Mouse (Mus musculus): ENCODE results near the gene Eipr1.
A peak's percentile ranks its signal among the peaks of the same experiment; 100 is the strongest.

Gene Eipr1

DNA sequence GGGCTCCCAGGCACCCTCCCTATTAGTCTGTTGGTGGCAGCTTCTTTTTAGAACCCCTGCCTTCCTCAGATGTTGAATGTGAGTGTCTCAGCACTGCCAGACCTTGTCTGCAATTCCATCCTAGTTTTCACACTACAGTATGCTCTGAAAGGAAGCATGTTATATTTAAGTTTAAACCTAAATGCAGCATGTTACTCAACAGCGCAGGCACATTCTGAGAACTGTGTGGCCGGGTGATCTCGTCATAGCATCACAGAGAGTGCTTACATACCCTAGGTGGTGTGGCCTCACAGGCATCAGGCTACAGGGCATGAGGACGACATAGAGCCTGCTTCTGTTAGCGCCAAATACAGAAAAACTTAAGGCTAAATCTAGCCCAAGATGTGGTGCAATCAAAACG, 24.0 kb downstream of the Eipr1 start:
- DNase-seq = no peak

DNA sequence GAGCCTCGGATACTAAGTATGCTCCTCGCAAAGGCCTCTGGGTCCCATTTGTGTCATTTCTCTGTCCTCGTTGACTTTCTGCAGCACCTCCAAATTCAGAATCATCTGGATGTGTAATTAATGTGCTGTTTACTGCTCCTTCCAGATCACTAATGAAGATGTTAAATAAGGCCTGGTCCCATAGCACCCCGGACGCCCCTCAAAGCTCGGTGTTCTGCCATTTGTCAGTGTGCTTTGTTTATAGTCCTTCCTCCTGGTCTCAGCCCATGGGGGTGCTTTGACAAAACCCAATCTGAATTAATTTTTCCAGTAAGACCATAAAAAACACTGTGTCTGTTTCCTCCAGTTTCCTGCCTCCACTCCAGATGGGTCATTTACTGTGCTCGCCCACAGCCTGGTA, 28.6 kb downstream of the Eipr1 start:
- DNase-seq = no peak

DNA sequence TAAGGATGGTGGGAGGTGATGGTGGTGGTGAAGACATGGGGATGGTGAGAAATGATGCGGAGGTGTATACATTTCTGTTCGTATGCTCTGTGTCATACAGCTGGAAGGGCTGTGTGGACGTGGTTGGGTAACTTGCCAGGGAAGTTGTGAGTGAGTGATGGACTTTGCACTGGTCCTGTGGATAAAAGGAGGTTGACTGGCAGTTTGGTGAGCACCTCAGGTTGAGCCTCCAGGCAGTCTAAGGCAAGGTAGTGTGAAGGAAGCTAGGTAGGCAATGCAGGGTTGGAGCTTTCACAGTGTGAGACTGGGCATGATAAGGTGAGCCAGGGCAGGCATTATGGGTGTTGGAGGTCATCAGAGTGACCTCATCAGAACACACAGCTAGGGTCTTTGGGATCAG, 31.0 kb downstream of the Eipr1 start:
- peak; percentile 27 to 48 for DNase-seq

DNA sequence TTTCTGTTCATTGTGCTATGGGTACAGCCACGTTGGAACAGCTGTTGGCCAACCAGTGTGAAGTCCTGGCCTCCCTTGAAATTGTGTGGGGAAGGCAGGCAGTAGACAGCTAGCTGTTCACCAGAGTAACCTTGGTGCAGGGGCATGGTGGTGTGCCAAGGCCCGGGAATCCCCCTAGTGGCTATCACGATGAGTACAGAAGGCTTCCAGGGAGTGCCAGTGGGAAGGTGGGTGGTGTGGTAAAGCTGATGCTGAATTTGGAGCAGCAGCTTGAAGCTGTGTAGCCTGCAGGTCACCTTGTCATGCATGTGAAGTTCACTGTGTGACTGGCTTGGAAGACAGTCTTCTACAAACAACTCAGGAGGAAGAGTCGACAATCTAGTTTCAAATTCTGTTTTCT, 32.8 kb downstream of the Eipr1 start:
- peak; percentile 29 to 62 for DNase-seq

DNA sequence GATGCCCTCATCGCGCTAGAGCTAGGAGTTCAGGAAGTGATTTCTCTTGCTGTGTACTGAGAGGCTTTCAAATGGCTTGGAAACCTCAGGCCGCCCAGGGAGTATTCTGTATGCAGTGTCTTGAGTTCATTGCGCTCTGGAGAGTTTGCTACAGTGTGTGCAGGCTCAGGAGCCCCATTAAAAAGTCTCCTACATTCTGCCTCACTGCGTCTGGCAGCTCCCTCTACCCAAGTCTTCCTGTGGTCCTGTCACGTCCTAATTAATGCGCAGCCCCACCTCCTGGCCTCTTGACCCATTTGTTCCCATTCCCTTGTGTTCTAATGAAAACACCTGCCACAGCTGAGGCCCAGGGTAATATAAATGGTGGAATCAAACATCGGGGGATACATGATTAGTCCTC, 33.3 kb downstream of the Eipr1 start:
- no peak for DNase-seq

DNA sequence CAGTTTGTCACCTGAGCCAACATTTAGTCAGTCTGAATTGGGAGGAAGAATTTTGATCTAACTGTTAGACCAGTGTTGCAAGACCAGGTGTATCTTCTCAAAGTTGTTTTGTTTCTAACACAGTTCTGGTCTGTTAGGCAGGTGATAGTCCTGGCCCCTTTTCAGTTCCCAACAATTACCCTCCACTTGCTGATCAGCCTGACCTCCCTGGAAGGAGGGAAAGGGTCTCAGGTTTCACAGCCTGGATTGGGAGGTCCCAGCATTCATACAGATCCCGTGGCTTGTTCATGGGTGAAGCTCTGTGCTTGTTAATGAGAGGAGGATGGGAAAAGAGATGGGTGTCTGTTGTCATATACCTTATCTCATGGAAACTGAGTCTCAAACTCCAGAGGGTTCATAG, 33.7 kb downstream of the Eipr1 start:
- DNase-seq = no peak

DNA sequence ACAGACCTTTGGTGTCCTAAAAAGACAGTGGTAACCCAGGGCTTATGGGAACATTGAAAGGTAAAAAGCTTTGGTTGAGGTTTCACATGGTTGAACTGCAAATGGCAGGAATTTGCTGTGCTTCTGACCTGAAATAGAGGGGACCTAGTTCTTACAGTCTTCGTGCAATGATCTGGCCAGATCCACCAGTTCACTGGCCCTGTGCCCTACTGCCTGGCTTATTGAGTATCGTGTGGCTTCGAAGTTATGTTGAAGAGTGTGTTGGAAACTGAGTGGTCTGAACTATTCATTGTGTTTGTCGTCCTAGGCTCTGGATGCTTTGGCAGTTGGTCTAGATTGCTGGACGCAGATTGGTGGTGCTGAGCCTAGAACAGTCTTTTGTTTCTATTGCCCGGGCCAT, 34.7 kb downstream of the Eipr1 start:
- no peak for DNase-seq

DNA sequence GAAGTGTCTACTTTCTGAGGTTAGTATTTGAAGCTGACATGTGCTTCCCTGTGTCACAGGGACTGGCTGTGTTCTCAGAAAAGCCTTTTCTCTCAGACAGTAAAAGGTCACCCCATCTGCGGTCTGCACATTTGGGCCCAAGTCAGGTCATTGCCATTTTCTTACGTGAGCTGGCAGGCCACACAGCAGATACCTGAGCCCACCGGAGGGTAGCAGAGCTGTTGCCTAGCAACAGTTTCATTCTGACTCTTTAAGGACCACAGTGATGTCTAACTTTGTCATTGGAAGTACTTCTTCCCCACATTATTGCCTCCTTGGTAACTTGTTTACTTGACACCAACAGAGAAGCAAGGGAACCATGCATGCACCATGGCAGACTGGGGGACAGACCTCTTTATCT, 41.0 kb downstream of the Eipr1 start:
- DNase-seq = no peak

DNA sequence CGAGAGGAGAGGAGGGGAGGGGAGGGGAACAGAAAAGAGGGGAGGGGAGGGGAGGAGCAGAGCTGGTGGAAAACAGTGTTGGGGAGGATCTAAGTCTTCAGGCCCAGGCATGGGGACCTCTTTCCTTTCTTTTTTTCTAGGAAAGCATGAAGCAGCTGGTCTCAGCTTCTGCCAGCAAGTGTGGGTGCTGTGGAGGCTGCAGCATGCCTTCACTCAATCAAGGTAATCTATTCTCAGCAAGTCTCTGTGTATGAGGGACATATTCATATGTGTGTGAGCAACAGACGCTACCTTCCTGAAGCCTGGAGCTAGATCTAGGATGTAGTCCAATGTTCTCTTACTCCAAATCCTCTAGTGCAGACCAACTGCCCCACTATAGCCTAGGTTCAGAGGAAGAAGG, 42.1 kb downstream of the Eipr1 start:
- DNase-seq = no peak

DNA sequence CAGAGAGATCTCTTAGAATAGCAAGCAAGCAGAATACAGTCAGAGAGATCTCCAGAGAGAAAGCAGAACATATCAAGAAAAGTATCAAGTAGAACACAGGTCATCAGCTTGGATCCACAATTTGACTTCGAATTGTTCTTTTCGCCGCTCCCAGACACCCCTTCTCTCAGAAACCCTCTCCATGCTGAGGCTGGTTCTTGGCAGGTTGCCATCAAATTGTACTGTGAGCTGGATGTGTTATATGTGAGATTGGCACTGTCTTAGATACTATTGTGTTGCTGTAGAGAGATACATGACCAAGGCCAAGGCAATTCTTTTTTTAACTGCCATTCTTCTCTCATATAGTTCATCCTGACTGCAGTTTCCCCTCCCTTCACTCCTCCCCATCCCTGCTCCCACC, 43.4 kb downstream of the Eipr1 start:
- DNase-seq = no peak

DNA sequence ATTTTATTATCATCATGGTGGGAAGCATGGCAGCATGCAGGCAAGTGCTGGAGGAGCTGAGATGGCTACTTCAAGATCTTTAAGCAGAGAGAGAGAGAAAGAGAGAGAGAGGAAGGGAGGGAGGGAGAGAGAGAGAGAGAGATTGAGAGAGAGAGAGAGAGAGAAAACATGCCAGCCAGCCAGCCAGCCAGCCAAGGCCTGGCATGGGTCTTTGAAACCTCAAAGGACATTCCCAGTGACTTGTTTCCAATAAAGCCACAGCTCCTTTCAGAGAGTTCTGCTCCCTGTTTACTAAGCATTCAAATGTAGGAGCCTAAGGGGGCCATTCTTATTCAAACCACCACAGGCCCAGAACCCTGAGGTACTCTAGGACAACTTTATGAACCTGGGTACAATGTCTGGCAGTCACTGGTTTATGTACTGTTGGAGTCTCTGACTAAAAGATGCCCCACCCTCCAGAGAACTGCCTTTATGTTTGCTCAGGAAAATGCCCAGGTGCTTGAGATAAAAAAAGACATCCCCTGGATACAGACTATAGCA, 45.3 kb downstream of the Eipr1 start:
- DNase-seq = no peak

DNA sequence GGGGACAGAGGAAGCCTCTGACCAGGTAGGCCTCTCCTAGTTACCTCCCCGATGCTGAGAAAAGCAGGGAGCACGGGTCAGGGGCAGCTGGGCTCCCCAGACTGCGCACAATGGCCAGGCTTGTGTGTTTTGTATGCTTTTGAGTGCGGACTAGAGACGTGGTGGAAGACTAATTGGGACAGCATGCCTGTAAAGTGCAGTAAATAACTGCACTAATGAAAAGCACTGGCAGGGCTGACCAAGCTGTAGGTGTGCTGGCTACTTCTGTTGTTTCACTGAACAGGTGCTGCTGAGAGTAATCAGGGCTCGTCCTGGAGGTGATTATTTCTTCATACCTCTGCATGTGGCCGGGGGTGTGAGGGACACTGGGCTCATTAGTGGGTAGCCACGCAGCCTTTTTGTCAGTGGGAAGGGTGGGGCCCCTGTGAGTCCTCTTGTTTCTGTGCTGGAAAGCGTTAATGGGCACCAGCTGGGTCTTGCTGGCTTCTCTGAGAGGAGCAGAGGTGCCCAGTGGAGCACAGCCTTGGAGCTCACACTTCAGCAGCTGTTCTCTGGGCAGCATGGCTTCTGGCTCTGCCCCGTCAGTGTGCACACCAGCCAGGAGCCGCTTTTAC, 48.3 kb downstream of the Eipr1 start:
- no peak for DNase-seq

DNA sequence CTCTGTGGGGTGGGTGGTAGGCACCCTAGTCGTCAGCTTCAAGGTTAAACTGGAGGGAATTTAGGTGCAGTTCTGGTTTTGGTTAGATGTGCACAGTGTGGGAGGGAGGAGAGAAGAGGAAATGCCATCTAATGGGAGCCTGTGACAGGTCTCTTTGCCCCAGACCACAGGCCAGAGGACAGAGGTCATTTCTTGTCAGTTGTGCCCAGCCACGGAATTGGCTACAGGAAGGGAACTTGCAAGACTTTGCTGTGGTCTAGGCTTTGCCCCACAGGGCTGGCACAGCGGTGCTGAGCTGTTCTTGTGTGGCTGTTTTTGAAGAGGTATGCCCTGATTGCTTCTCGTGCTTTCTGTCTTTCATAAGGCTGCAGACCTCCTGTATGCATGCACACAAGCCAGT, 48.8 kb downstream of the Eipr1 start:
- no peak for DNase-seq

DNA sequence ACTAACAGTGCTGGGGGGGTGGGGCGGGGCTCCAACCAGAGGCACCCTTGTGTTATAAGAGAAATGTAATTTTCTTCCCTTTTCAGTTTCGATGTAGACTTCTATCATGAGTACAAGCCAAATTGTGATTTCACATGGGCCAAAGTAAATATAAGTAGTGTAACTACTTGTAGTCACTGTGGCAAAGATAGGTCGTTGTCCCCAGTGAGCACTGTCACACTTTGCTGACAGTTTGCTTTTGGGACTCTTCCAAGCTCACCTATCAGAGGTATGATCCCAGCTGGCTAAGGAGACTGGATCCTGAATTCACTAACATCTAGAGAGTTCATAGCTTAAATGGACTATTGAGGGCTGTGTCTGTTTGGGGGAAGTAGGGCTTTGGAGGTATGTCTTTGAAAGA, 49.3 kb downstream of the Eipr1 start:
- no peak for DNase-seq

DNA sequence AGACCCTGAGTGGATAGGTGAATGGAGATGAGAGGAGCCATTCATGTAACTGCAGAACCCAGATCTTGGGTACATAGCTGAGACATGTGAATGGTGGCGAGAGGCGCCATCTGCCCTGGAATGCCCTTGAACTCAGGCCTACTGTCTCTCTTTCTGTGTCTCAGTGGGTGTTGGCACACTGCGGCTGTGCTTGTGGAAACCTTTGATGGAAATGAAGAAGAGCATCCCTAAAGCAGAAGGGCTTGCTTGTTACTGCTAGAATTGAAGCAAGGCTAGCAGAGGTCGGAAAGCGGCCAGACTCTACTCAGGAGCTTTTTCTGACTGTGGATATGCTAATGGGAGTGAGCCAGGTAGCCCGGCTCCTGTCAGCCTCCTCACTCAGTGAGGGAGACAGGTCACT, 50.1 kb downstream of the Eipr1 start:
- no peak for DNase-seq

DNA sequence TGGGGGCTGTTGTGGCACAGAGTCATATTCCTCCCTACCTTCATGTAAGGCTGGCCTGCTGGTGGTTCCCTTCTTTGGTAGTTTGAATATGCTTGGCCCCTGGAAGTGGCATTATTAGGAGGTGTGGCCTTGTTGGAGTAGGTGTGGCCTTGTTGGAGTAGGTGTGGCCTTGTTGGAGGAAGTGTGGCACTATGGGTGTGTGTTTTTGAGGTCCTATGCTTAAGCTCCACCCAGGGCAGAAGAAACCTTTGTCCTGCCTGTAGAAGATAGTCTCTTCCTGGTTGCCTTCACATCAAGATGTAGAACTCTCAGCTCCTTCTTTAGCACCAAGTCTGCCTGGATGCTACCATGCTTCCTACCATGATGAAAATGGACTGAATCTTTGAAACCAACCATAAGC, 51.4 kb downstream of the Eipr1 start:
- DNase-seq = no peak

DNA sequence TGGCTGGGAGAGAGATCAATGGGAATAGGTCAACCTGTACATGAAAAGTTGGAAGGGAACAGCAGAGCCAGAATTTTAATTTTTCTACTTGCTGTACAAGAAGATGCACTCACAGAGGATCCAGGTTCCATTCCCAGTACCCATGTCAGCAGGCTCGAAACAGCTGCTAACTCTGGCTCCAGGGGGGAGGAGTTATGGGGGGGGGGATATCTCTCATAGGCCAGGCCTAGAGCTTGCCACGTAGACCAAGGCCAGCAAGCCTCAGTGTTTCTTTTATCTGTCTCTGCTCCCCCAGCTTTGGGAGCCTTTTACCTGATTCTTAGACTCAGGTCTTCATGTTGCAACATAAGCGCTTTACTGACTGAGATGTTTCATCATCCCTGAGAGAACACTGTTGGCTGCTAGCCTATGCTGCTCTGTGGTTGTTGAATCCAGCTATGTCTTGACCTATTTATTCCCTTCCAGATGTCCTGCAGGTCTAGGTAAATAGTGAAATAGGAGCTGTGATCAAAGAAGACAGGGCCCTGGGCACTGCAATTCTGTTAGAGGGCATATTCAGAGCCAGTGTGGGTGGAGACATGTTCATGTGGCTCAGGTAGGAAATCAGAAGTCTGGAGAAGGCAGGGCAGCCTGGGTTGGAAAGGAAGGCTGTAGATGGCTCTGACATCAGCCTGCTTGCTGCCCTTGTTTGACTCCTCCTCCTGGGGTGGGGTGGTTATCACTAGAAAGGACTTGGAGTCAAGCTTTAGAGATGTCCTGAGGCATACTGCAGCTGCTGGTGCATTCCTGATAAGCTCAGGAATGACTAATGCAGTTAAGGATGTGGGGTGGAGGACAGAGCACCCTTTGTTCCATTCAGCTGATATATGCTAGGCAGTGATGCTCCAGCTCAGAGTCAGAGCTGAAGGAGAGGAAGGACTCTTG, 53.2 kb downstream of the Eipr1 start:
- DNase-seq = no peak

DNA sequence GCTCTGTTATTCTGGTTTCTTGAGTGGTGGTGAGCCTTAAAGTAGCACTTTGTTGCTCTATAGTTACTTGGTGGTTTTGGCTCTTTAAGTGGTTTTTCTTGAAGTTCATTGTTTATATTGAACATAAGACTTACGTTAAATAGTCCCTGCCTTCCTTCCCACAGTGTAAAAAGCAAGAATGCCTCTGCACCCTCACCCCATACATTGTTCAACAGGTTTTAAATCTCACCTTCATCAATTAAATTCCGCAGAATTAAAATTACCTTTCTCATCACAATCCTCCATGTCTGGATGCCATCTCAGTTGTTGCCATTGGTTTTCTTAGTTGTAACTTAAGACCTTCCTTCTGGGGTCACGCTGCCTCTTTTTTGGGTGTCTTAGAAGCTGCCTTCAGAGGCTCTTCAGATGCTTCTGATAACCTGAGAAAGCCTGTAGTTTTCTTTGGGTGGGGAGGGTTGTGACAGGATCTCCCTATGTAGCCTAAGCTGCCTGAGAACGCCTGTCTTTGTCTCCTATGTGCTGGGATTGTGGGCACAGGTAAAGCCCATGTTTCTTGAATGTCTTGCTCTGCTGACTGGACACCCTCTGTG, 57.3 kb downstream of the Eipr1 start:
- no peak for DNase-seq

DNA sequence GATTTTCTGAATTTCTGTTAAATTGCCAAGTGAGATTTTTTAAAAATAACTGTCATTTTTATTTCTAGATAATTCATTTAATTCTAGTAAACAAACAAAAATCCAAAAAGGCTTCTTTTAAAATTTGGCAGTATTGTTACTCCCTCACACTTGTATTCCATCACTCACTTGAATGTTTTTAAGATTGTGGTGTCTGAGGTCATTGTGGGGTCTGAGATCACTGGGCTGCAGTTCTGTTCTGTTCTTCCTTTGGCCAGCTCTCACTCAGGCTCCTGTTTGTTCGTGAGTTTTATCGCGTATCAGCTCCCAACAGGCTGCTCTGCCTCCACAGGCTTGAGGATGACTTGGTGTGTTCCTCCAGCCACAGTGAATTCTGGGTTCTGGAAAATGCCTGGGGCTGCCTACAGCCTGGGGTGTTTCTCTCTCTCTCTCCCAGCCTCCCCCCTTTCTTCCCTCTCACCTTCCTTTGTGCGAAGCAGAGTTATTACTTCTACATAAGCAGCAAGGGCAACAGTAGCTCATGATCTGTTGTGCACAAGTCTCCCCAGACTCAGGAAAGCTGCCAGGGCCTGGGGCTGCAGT, 58.2 kb downstream of the Eipr1 start:
- no peak for DNase-seq

DNA sequence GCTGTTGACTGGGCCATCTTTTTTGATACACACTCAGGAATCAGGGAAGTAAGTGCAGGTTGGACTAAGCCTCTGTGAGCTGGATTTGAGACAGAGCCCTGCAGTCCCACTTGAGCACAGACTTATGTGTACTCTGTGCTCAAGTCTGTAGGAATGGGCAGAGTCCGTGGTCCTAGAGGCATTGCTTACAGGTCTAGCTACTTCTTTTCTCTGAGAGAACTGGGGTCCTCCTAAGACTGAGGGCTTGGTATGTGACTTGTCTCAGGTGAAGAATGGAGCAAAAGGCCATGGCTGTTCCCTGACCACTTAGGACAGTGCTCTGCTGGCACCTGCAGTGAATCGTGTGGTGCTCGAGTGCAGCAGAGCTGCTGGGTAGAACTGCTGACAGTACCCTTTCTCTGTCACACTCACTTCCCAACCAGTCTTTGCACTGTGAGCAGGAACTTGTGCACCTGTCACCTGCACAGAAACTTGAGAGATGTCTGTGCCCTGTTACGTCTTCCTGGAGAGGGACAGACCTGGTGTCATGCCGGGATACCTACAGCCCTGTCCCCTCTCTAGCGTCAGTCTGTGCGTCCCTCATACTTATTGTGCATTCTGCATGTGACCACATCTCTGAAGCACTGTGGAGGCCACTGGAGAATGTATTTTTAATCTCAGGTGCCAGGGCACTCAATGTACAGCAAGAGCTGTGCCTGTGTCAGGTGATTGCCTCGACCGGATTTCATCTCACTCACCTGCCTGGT, 65.3 kb downstream of the Eipr1 start:
- no peak for DNase-seq

DNA sequence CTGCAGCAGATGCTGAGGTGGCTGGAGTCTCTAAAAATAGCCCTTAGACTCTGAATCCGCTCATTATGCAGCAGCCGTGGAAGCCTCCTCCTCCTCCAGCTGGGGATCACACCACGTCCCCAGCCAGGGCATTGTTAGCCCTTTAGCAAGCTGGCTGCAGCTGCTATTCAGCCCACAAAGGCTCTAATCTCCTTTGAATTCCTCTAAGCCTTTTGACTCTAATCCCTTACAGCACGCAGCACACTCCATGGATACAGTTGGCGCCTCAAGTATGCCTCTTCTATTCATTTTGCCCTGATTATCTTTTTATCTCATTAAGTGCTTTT, 65.8 kb downstream of the Eipr1 start:
- peak in 1 of 2 experiments; percentile 21 for DNase-seq

DNA sequence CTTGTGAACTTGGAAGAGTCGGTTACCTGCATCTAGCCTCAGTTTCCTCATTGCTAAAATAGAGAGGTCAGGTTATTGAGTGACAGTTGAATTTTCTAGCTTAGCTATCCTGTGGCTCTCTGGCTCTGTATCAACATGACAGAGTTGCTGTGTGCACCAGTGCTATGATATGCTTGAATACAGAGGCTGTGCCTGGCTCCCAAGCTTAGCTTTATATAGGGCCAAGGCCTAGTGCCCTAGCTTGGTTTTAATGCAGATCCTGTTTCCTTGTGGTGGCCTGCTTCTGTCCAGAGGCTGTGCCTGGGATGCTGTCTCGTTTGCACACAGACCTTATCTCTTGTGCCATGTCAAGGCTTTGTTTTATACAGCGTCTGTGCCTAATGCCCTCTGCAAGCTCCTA, 66.3 kb downstream of the Eipr1 start:
- DNase-seq = no peak

DNA sequence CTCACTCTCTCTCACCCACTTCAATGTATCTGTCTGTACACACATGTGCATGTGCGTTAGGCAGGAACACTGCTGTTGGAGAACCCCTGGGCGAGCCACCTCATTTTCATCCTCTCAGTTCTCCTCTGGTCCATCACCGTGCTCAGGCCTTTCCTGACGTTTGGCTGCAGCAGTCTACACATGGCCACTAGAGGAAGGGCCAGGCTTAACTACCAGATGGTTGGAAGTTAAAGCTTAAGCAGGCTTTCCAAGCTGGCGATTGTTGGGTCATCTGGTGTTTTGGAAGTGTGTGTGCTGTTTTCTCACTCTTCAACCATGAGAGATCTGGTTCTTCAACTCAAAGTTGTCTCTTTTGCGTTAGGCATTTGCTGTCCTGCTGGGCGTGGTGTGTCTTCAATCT, 71.9 kb downstream of the Eipr1 start:
- DNase-seq = no peak
